Mouse (Mus musculus): ENCODE results near the gene Eif2a.

- TF ChIP-seq NANOG (IDR thresholded peaks at IDR 0.05; ENCODE audit: borderline replicate concordance, low read length) (no peak), CTCF (conservative IDR thresholded peaks at IDR 0.05; ENCODE audit: low read length) (no peak)
Observed at GRCm38 (mm10) chr3:58582297-58582696, 56.7 kb downstream of the Eif2a start.

Measured in E14TG2a.4 (cell line).